6 mouse cellular contexts compared by ENCODE assay signal in the genomic region with DNA sequence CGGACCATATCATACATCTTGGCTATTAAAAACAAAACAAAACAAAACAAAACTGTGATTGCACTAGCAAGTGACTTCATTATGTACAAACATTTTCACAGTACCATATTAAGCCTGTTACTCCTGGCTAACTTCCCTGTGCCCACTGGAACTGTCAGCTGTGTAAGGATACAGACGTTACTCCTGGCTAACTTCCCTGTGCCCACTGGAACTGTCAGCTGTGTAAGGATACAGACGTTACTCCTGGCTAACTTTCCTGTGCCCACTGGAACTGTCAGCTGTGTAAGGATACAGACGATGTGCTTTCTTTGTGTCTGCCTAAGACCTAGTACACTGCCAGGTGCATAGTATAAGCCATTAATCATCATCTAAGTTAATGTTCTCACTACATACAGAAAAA.
DNase-seq lines count a peak whose midpoint lies in the region; ATAC-seq and TF ChIP-seq lines count a peak whose summit lies in the region.
"Not testable (repeated sequence)": the region's sequence is repeated elsewhere in the genome, so short reads cannot be mapped to it uniquely, and the experiment has no call there.

No protein-coding gene starts in this region.

- not testable (repeated sequence) for H3K4me1 ChIP-seq in embryonic fibroblast, embryonic 13.5 days (ENCODE audit: control insufficient read depth, insufficient read depth, low read length); forebrain, embryonic 16.5 days (replicated peaks; ENCODE audit: control insufficient read depth, insufficient read depth, low read length); heart, adult 2 months (ENCODE audit: control insufficient read depth, insufficient read depth, low read length); hindbrain, embryonic 16.5 days (ENCODE audit: control insufficient read depth, insufficient read depth, low read depth, low read length); lung, postnatal 0 days (ENCODE audit: insufficient read depth, low read depth, low read length)
- peaks cover 23% of the 10 kb centered on the region for H3K4me1 ChIP-seq in heart, embryonic 16.5 days (ENCODE audit: control insufficient read depth, insufficient read depth, low read length)

- not testable (repeated sequence) for H3K4me2 ChIP-seq in forebrain, embryonic 16.5 days (ENCODE audit: low read length); heart, embryonic 16.5 days (ENCODE audit: low read depth, low read length); hindbrain, embryonic 16.5 days (ENCODE audit: low read length); lung, postnatal 0 days (replicated peaks; ENCODE audit: low read depth, low read length)

- peak; percentile 56 for ATAC-seq in forebrain, embryonic 16.5 days
- ATAC-seq in heart, embryonic 16.5 days (replicated peaks; ENCODE audit: extremely low read depth, insufficient read depth, low FRiP score) = peak; percentile 67
- ATAC-seq in hindbrain, embryonic 16.5 days = peak; percentile 67
- ATAC-seq in lung, postnatal 0 days = peak; percentile 57

- 50% methylated on average over 4 of the region's 4 CpGs for WGBS in forebrain, embryonic 16.5 days
- 33% methylated on average over 4 of the region's 4 CpGs for WGBS in heart, adult 2 months
- 42% methylated on average over 4 of the region's 4 CpGs for WGBS in heart, embryonic 16.5 days
- 54% methylated on average over 4 of the region's 4 CpGs for WGBS in hindbrain, embryonic 16.5 days
- whole genome bisulfite sequencing in lung, postnatal 0 days = 45% methylated on average over 4 of the region's 4 CpGs

- intact Hi-C loops in heart, adult 2 months (cut with DNase I) = not testable (repeated sequence)

- not testable (repeated sequence) for H3K79me2 ChIP-seq in heart, adult 2 months (replicated peaks; ENCODE audit: control insufficient read depth, insufficient read depth, low read length)

- H3K27ac ChIP-seq in embryonic fibroblast, embryonic 13.5 days (ENCODE audit: insufficient read depth, low read length) = peak overlapping the region; percentile 51; the same call in 1 of the 2 replicates
- not testable (repeated sequence) for H3K27ac ChIP-seq in forebrain, embryonic 16.5 days (ENCODE audit: low read length); hindbrain, embryonic 16.5 days (ENCODE audit: low read depth, low read length); lung, postnatal 0 days (ENCODE audit: low read length)
- peak overlapping the region; percentile 51 for H3K27ac ChIP-seq in heart, adult 2 months
- peak overlapping the region; percentile 67; the same call in 1 of the 2 replicates for H3K27ac ChIP-seq in heart, embryonic 16.5 days (ENCODE audit: low read length)

- not testable (repeated sequence) for DNase-seq in heart, adult 2 months
- peak; percentile 49 for DNase-seq in lung, postnatal 0 days (ENCODE audit: low spot score)

- not testable (repeated sequence) for TF ChIP-seq EP300 in heart, adult 2 months (IDR thresholded peaks at IDR 0.05; ENCODE audit: insufficient read depth, low read depth, low read length); lung, postnatal 0 days (IDR thresholded peaks at IDR 0.05)

- not testable (repeated sequence) for H3K27me3 ChIP-seq in forebrain, embryonic 16.5 days (replicated peaks; ENCODE audit: control insufficient read depth, insufficient read depth, low read length); heart, adult 2 months (ENCODE audit: control insufficient read depth, insufficient read depth, low read length); heart, embryonic 16.5 days (ENCODE audit: control insufficient read depth, insufficient read depth, low read length); hindbrain, embryonic 16.5 days (replicated peaks; ENCODE audit: control insufficient read depth, insufficient read depth, low read length); lung, postnatal 0 days (replicated peaks; ENCODE audit: insufficient read depth, low read length)

- not testable (repeated sequence) for TF ChIP-seq CTCF in embryonic fibroblast, embryonic 13.5 days (IDR thresholded peaks at IDR 0.05; ENCODE audit: borderline replicate concordance, insufficient read depth, low read length); heart, adult 2 months (IDR thresholded peaks at IDR 0.05); lung, postnatal 0 days (IDR thresholded peaks at IDR 0.05)

- H3K9me3 ChIP-seq in forebrain, embryonic 16.5 days (ENCODE audit: control insufficient read depth, low read length); heart, embryonic 16.5 days (replicated peaks; ENCODE audit: control insufficient read depth, low read length); hindbrain, embryonic 16.5 days (ENCODE audit: control insufficient read depth, low read length); lung, postnatal 0 days (ENCODE audit: low read length): not testable (repeated sequence)

- not testable (repeated sequence) for H3K36me3 ChIP-seq in forebrain, embryonic 16.5 days (ENCODE audit: control insufficient read depth, insufficient read depth); heart, adult 2 months (ENCODE audit: control insufficient read depth, insufficient read depth, low read length); heart, embryonic 16.5 days (ENCODE audit: control insufficient read depth, insufficient read depth); hindbrain, embryonic 16.5 days (ENCODE audit: control insufficient read depth, insufficient read depth, low read length); lung, postnatal 0 days (ENCODE audit: insufficient read depth, low read length)

- not testable (repeated sequence) for H3K9ac ChIP-seq in forebrain, embryonic 16.5 days (replicated peaks; ENCODE audit: low read depth, low read length); heart, adult 2 months (ENCODE audit: low read depth, low read length); heart, embryonic 16.5 days (ENCODE audit: low read length); hindbrain, embryonic 16.5 days (ENCODE audit: low read depth, low read length); lung, postnatal 0 days (replicated peaks; ENCODE audit: low read depth)

- TF ChIP-seq POLR2A in embryonic fibroblast, embryonic 13.5 days (IDR thresholded peaks at IDR 0.05; ENCODE audit: low read depth, low read length); heart, adult 2 months (IDR thresholded peaks at IDR 0.05; ENCODE audit: insufficient read depth, low read depth, low read length): not testable (repeated sequence)

- not testable (repeated sequence) for H3K4me3 ChIP-seq in embryonic fibroblast, embryonic 13.5 days (ENCODE audit: insufficient read depth, low read length); forebrain, embryonic 16.5 days (replicated peaks; ENCODE audit: low read length); heart, adult 2 months; heart, embryonic 16.5 days (ENCODE audit: low read length); hindbrain, embryonic 16.5 days (ENCODE audit: low read length); lung, postnatal 0 days (ENCODE audit: low read depth, low read length)
